Mouse (Mus musculus): Measurements from ENCODE around the gene Eps15l1.
A peak's percentile ranks its signal among the peaks of the same experiment; 100 is the strongest.

Gene Eps15l1

GRCm38 (mm10) chr8:72409443-72409842, 11.8 kb downstream of the Eps15l1 start:
- no peak for DNase-seq

GRCm38 (mm10) chr8:72407878-72408277, 13.4 kb downstream of the Eps15l1 start:
- DNase-seq, result no peak

- DNase-seq, result no peak
Observed at GRCm38 (mm10) chr8:72402981-72403380, 18.3 kb downstream of the Eps15l1 start.

- DNase-seq, result no peak
Observed at GRCm38 (mm10) chr8:72401381-72401780, 19.9 kb downstream of the Eps15l1 start.

- DNase-seq, result no peak
Observed at GRCm38 (mm10) chr8:72385737-72386136, 35.5 kb downstream of the Eps15l1 start.

GRCm38 (mm10) chr8:72382395-72382794, 38.9 kb downstream of the Eps15l1 start:
- no peak for DNase-seq

- DNase-seq, result peak; percentile 44
Observed at GRCm38 (mm10) chr8:72380656-72381055, 40.6 kb downstream of the Eps15l1 start.

GRCm38 (mm10) chr8:72376900-72377299, 44.4 kb downstream of the Eps15l1 start:
- no peak for DNase-seq

GRCm38 (mm10) chr8:72376309-72376708, 45.0 kb downstream of the Eps15l1 start:
- no peak for DNase-seq

- no peak for DNase-seq
Observed at GRCm38 (mm10) chr8:72375161-72375560, 46.1 kb downstream of the Eps15l1 start.

- DNase-seq, result peak; percentile 5
Observed at GRCm38 (mm10) chr8:72372311-72372710, 48.9 kb downstream of the Eps15l1 start.

GRCm38 (mm10) chr8:72371356-72371755, 49.9 kb downstream of the Eps15l1 start:
- DNase-seq, result no peak

GRCm38 (mm10) chr8:72366435-72366834, 54.8 kb downstream of the Eps15l1 start:
- DNase-seq, result no peak

GRCm38 (mm10) chr8:72365826-72366225, 55.4 kb downstream of the Eps15l1 start:
- peak; percentile 42 for DNase-seq

- DNase-seq, result no peak
Observed at GRCm38 (mm10) chr8:72365016-72365415, 56.2 kb downstream of the Eps15l1 start.

- DNase-seq, result no peak
Observed at GRCm38 (mm10) chr8:72363457-72363856, 57.8 kb downstream of the Eps15l1 start.

- DNase-seq, result no peak
Observed at GRCm38 (mm10) chr8:72362754-72363153, 58.5 kb downstream of the Eps15l1 start.

- no peak for DNase-seq
Observed at GRCm38 (mm10) chr8:72360162-72360561, 61.1 kb downstream of the Eps15l1 start.

GRCm38 (mm10) chr8:72356593-72356992, 64.7 kb downstream of the Eps15l1 start:
- no peak for DNase-seq

- DNase-seq, result no peak
Observed at GRCm38 (mm10) chr8:72354272-72354671, 67.0 kb downstream of the Eps15l1 start.

- no peak for DNase-seq
Observed at GRCm38 (mm10) chr8:72353700-72354045, 67.6 kb downstream of the Eps15l1 start.

GRCm38 (mm10) chr8:72352951-72353699, 68.1 kb downstream of the Eps15l1 start:
- DNase-seq, result no peak

- no peak for DNase-seq
Observed at GRCm38 (mm10) chr8:72351405-72352005, 69.8 kb downstream of the Eps15l1 start.

GRCm38 (mm10) chr8:72350727-72351126, 70.5 kb downstream of the Eps15l1 start:
- no peak for DNase-seq

- no peak for DNase-seq
Observed at GRCm38 (mm10) chr8:72349838-72350237, 71.4 kb downstream of the Eps15l1 start.
